Mouse (Mus musculus) limb, embryonic 10.5 days (tissue): ENCODE measurements at regions not wholly inside any gene's neighbourhood (a gene's known extent, or its start where the extent isn't known, plus 50 kb on each side); places are given as distances from the start of the nearest gene placed in this dataset.

ENCODE experiments used
- DNase-seq: peaks from one replicate; pipeline ENCODE4 v3.0.0-alpha.2; 2017; ENCODE audit warnings: low spot score
- H3K27ac ChIP-seq: fragments of 300-500 bp; sonication (generic); 2 replicates; pipeline ENCODE4 v1.5.1; 2016; ENCODE audit warnings: mild to moderate bottlenecking
- H3K27me3 ChIP-seq: fragments of 300-500 bp; sonication (generic); 2 replicates; pipeline ENCODE4 v1.6.1; 2016; ENCODE audit warnings: low read depth, mild to moderate bottlenecking; ENCODE audit not compliant: poor library complexity, severe bottlenecking
- H3K36me3 ChIP-seq: fragments of 300-500 bp; sonication (generic); 2 replicates; pipeline ENCODE4 v1.6.1; 2016; ENCODE audit warnings: mild to moderate bottlenecking, moderate library complexity
- H3K4me1 ChIP-seq: fragments of 300-500 bp; sonication (generic); 2 replicates; pipeline ENCODE4 v1.6.1; 2016
- H3K4me3 ChIP-seq: fragments of 300-500 bp; sonication (generic); 2 replicates; pipeline ENCODE4 v1.5.1; 2016; ENCODE audit warnings: mild to moderate bottlenecking, moderate library complexity
- H3K9me3 ChIP-seq: fragments of 300-500 bp; sonication (generic); replicated peaks from 2 replicates; pipeline ENCODE4 v1.6.1; 2016; ENCODE audit warnings: mild to moderate bottlenecking
- WGBS: fragments of 180-500 bp; shearing (Covaris S2); methylation state at CpG from one replicate; pipeline ENCODE4 v1.1.7; 2016; 5-methylcytosine and 5-hydroxymethylcytosine counted together

GRCm38 (mm10) chr1:73618551-73619170 lies 505.6 kb downstream of the Tns1 start:
- DNase-seq, result peak; percentile 44
- Histone ChIP-seq H3K27ac (no peak overlapping the region), H3K27me3 (no peaks in the 10 kb centered on the region), H3K4me1 (no peaks in the 10 kb centered on the region), H3K9me3 (no peaks in the 10 kb centered on the region), H3K4me3 (no peak overlapping the region), H3K36me3 (no peaks in the 10 kb centered on the region)
- 48% methylated on average over 4 of the region's 4 CpGs for WGBS

GRCm38 (mm10) chr1:73593653-73594385 lies 530.4 kb downstream of the Tns1 start:
- H3K4me1 ChIP-seq, result 0 out of 2 replicates have a peak, but pooled peaks cover 3% of the 10 kb centered on the region
- 75% methylated on average over 9 of the region's 9 CpGs for WGBS
- DNase-seq, result no peak
- H3K27me3 ChIP-seq, result no peaks in the 10 kb centered on the region
- H3K36me3 ChIP-seq, result no peaks in the 10 kb centered on the region
- H3K9me3 ChIP-seq, result no peaks in the 10 kb centered on the region
- no peak overlapping the region for H3K27ac ChIP-seq
- no peak overlapping the region for H3K4me3 ChIP-seq

GRCm38 (mm10) chr1:73591342-73592099 lies 532.7 kb downstream of the Tns1 start:
- no peak overlapping the region for H3K4me3 ChIP-seq
- WGBS, result 62% methylated on average over 9 of the region's 9 CpGs
- no peaks in the 10 kb centered on the region for H3K36me3 ChIP-seq
- no peak overlapping the region for H3K27ac ChIP-seq
- H3K9me3 ChIP-seq, result no peaks in the 10 kb centered on the region
- 0 out of 2 replicates have a peak, but pooled peaks cover 3% of the 10 kb centered on the region for H3K4me1 ChIP-seq
- no peak for DNase-seq
- H3K27me3 ChIP-seq, result no peaks in the 10 kb centered on the region

DNA sequence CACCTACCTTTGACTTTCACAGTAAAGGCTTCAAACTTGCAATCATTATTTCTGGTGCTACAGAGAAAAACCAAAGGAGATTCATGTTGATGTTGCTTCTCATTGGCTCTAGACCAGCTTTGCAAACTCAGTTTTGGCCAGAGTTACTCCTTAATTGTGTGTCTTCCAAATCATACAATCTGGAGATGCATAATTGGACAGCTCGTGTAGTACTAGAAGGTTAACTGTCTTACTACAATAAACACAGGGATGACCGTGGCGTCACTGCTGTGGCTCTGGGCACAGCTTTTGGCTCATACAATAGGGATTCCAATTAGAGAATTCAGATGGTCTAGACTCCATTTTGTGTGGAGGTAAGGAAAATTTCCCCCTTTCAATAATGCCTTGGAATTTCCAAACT lies 544.6 kb downstream of the Tns1 start:
- Histone ChIP-seq H3K4me1 (peaks cover 10% of the 10 kb centered on the region; the same call in 1 of the 2 replicates), H3K4me3 (no peak overlapping the region), H3K36me3 (no peaks in the 10 kb centered on the region), H3K27ac (no peak overlapping the region), H3K27me3 (no peaks in the 10 kb centered on the region), H3K9me3 (no peaks in the 10 kb centered on the region)
- whole genome bisulfite sequencing, result 88% methylated on average over 3 of the region's 3 CpGs
- no peak for DNase-seq

- H3K27ac ChIP-seq, result no peak overlapping the region
- H3K4me1 ChIP-seq, result peaks cover 10% of the 10 kb centered on the region; the same call in 1 of the 2 replicates
- 89% methylated on average over 1 of the region's 1 CpGs for WGBS
- H3K9me3 ChIP-seq, result no peaks in the 10 kb centered on the region
- H3K36me3 ChIP-seq, result no peaks in the 10 kb centered on the region
- no peak for DNase-seq
- no peak overlapping the region for H3K4me3 ChIP-seq
- no peaks in the 10 kb centered on the region for H3K27me3 ChIP-seq
These were observed 547.2 kb downstream of the Tns1 start for GRCm38 (mm10) chr1:73577019-73577418.

- no peaks in the 10 kb centered on the region for H3K36me3 ChIP-seq
- no peaks in the 10 kb centered on the region for H3K27me3 ChIP-seq
- no peak for DNase-seq
- WGBS, result 76% methylated on average over 1 of the region's 1 CpGs
- peaks cover 10% of the 10 kb centered on the region; the same call in 1 of the 2 replicates for H3K4me1 ChIP-seq
- no peak overlapping the region for H3K4me3 ChIP-seq
- no peaks in the 10 kb centered on the region for H3K9me3 ChIP-seq
- no peak overlapping the region for H3K27ac ChIP-seq
These were observed 548.6 kb downstream of the Tns1 start for GRCm38 (mm10) chr1:73575694-73576093.

- no peak overlapping the region for H3K4me3 ChIP-seq
- 94% methylated on average over 3 of the region's 3 CpGs for WGBS
These were observed 553.3 kb downstream of the Tns1 start for GRCm38 (mm10) chr1:73570944-73571343.

DNA sequence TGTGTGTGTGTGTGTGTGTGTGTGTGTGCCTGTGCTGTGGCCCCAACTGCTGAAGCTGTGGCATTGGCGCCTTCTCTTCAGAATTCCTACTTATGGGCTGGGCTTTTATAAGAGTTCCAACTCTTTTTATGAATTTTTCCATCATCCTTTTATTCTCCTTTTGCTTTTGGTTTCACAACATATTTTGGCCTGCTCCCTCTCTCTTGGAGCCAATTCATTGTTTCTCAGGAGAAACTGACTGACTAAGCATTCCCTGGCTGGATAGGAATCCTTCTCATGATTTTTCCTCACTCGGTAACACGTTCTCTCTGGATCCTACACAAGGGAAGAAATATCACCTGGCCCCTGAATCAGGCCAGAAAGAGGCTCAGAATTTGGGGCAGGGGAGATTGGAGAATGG lies 551.1 kb upstream of the Tnp1 start:
- Histone ChIP-seq H3K4me3 (no peak overlapping the region), H3K36me3 (no peaks in the 10 kb centered on the region), H3K27me3 (no peaks in the 10 kb centered on the region), H3K27ac (no peak overlapping the region), H3K4me1 (no peaks in the 10 kb centered on the region), H3K9me3 (no peaks in the 10 kb centered on the region; the same call in 1 of the 2 replicates)
- 95% methylated on average over 3 of the region's 3 CpGs for WGBS
- no peak for DNase-seq

More at GRCm38 (mm10) chr1:73570944-73571343, 553.3 kb downstream of the Tns1 start:
- Histone ChIP-seq H3K4me1 (peaks cover 4% of the 10 kb centered on the region; the same call in 1 of the 2 replicates), H3K27ac (no peak overlapping the region), H3K9me3 (no peaks in the 10 kb centered on the region), H3K36me3 (no peaks in the 10 kb centered on the region), H3K27me3 (no peaks in the 10 kb centered on the region)
- no peak for DNase-seq

DNA sequence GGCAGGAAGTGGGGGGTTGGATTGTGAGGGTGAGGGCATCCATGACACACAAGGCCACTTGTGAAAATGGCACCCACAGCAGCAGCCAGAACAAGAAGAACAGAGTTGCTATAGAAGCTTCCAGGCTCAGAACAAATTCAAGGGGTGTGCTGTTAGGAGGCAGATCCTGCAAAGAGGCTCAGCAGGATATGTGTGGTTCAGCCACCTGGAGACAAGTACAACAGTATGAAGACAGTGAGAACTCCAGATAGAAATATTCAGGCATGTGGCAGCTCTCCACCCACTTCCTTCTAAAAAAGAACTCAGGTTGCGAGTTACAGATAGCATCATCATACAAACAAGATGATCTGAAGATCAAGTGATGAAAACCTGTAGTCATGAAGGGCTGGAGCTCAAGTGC lies 544.9 kb upstream of the Tnp1 start:
- H3K4me1 ChIP-seq, result no peaks in the 10 kb centered on the region
- no peaks in the 10 kb centered on the region; the same call in 1 of the 2 replicates for H3K9me3 ChIP-seq
- no peak overlapping the region for H3K4me3 ChIP-seq
- H3K27ac ChIP-seq, result no peak overlapping the region
- no peaks in the 10 kb centered on the region for H3K27me3 ChIP-seq
- 92% methylated on average over 1 of the region's 1 CpGs for WGBS
- H3K36me3 ChIP-seq, result no peaks in the 10 kb centered on the region
- no peak for DNase-seq

- Histone ChIP-seq H3K4me1 (peaks cover 10% of the 10 kb centered on the region), H3K27me3 (no peaks in the 10 kb centered on the region), H3K9me3 (no peaks in the 10 kb centered on the region), H3K4me3 (no peak overlapping the region), H3K27ac (no peak overlapping the region), H3K36me3 (no peaks in the 10 kb centered on the region)
- 79% methylated on average over 3 of the region's 3 CpGs for WGBS
- DNase-seq, result no peak
These were observed 532.2 kb upstream of the Tnp1 start for GRCm38 (mm10) chr1:73547877-73548276.

- no peak overlapping the region for H3K4me3 ChIP-seq
- no peaks in the 10 kb centered on the region for H3K36me3 ChIP-seq
- peak overlapping the region; percentile 19; the same call in 1 of the 2 replicates for H3K27ac ChIP-seq
- WGBS, result 83% methylated on average over 6 of the region's 6 CpGs
- no peak for DNase-seq
- no peaks in the 10 kb centered on the region for H3K27me3 ChIP-seq
- peaks cover 23% of the 10 kb centered on the region for H3K4me1 ChIP-seq
- H3K9me3 ChIP-seq, result no peaks in the 10 kb centered on the region
These were observed 529.7 kb upstream of the Tnp1 start for GRCm38 (mm10) chr1:73545401-73545800.

DNA sequence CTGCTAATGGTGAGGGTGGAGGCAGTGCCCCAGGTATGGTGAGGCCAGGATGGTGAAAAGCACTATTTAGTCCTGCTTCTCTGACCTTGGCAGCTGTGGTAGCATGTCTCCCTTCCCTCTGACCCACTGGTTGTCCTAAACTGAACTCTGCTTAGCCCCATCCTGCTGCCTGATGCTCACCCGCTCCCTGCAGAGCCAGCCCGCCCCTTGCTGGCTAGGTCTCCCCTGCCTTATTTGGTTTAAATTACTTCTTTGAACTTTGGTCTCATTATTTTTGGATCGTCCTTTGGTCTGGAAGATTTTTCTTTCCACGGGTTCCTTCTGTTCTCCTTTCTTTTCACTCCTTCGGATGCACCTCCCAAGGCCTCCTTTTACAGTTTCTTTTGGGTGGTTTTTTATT lies 525.7 kb upstream of the Tnp1 start:
- 42% methylated on average over 5 of the region's 5 CpGs for WGBS
- no peak for DNase-seq

GRCm38 (mm10) chr1:73538420-73538871 lies 522.7 kb upstream of the Tnp1 start:
- 55% methylated on average over 2 of the region's 2 CpGs for WGBS
- Histone ChIP-seq H3K27me3 (no peaks in the 10 kb centered on the region), H3K4me3 (no peak overlapping the region), H3K36me3 (no peaks in the 10 kb centered on the region), H3K27ac (peak overlapping the region; percentile 62; the same call in 1 of the 2 replicates), H3K9me3 (no peaks in the 10 kb centered on the region), H3K4me1 (peaks cover 26% of the 10 kb centered on the region)
- no peak for DNase-seq

More for the DNA sequence above, 525.7 kb upstream of the Tnp1 start:
- Histone ChIP-seq H3K27me3 (no peaks in the 10 kb centered on the region), H3K4me1 (peaks cover 33% of the 10 kb centered on the region), H3K36me3 (no peaks in the 10 kb centered on the region), H3K4me3 (no peak overlapping the region), H3K27ac (no peak overlapping the region), H3K9me3 (no peaks in the 10 kb centered on the region)
